Mouse (Mus musculus) liver, embryonic 11.5 days (tissue): ENCODE data around the gene Col4a1. TPM values are rescaled to one million over a fixed set of nuclear protein-coding genes. Genes with fewer than 3 reads are reported as not detected.

Experiments
- ATAC-seq: fragments of 200-750 bp; cut with Nextera tagmentation; replicated peaks from 2 replicates; pipeline ENCODE4 v1.8.0; 2017; ENCODE audit warnings: moderate number of reproducible peaks, mild to moderate bottlenecking, moderate TSS enrichment, moderate library complexity; ENCODE audit not compliant: low FRiP score
- DNase-seq: peaks from one replicate; pipeline ENCODE4 v3.0.0-alpha.2; 2017; ENCODE audit warnings: low spot score
- H3K27ac ChIP-seq: fragments of 300-500 bp; sonication (generic); 2 replicates; pipeline ENCODE4 v1.5.1; 2014; ENCODE audit warnings: mild to moderate bottlenecking, low read depth, low read length, control low read depth
- H3K27me3 ChIP-seq: fragments of 300-500 bp; sonication (generic); replicated peaks from 2 replicates; pipeline ENCODE4 v1.6.1; 2014; ENCODE audit warnings: low read length, mixed read lengths; ENCODE audit not compliant: control insufficient read depth, insufficient read depth
- H3K36me3 ChIP-seq: fragments of 300-500 bp; sonication (generic); 2 replicates; pipeline ENCODE4 v1.6.1; 2014; ENCODE audit warnings: mild to moderate bottlenecking, low read length, moderate library complexity, mixed read lengths; ENCODE audit not compliant: control insufficient read depth, insufficient read depth
- H3K4me1 ChIP-seq: fragments of 300-500 bp; sonication (generic); replicated peaks from 2 replicates; pipeline ENCODE4 v1.6.1; 2014; ENCODE audit warnings: low read length, mixed read lengths; ENCODE audit not compliant: control insufficient read depth, insufficient read depth
- H3K4me2 ChIP-seq: fragments of 300-500 bp; sonication (generic); 2 replicates; pipeline ENCODE4 v1.6.1; 2014; ENCODE audit warnings: mild to moderate bottlenecking, control low read depth, moderate library complexity
- H3K4me3 ChIP-seq: fragments of 300-500 bp; sonication (generic); 2 replicates; pipeline ENCODE4 v1.5.1; 2014; ENCODE audit warnings: low read depth, low read length, control low read depth
- H3K9ac ChIP-seq: fragments of 300-500 bp; sonication (generic); 2 replicates; pipeline ENCODE4 v1.6.1; 2014; ENCODE audit warnings: low read depth, low read length, control low read depth
- H3K9me3 ChIP-seq: fragments of 300-500 bp; sonication (generic); 2 replicates; pipeline ENCODE4 v1.6.1; 2016; ENCODE audit warnings: low read length, inconsistent platforms, mixed read lengths; ENCODE audit not compliant: control insufficient read depth
- WGBS: fragments of 180-500 bp; shearing (Covaris S2); extraction: QIAGEN DNeasy Blood & Tissue Kit; methylation state at CpG from one replicate; pipeline ENCODE4 v1.1.7; 2014; 5-methylcytosine and 5-hydroxymethylcytosine counted together
- polyA plus RNA-seq: library from polyadenylated mRNA; unstranded; fragments of >200 nt; fragmentation: Nextera tagmentation; extraction: Ambion mirVana; gene quantifications from 2 replicates; pipeline ENCODE4 v1.2.1, GENCODE M21; 2014

Gene Col4a1
- polyA plus RNA-seq, 1 experiment from 2014 or later, result 40.8 TPM

DNA sequence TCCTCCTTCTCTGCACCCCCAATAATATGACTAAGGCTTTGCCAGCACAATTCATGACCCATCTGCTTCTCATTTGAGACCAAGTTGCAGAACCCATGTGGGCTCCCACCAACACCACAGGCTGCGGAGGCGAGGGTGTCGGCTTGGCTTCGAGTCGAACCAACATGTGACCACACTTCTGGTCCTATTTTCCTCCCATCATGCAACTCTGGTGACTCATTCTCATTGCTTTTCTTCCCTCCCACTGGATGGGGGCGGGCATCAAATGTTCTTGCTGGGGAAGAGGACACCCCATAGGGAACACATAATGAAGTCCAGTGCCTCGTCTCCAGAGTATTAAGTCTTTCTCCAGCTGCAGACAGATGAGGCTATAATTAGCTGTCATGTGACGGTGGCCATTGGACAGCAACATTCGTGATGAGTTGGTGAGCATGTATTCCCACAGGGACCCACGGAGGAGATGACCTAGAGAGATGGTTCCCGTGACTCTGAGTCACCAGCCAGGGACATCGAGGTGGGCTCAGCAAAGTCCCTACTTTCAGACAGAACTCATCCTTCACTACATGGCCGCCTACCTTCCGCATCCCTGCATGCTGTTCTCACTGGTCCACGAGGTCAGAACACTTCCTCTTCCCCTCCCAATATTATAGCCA is 39.0 kb downstream of the Col4a1 start:
- Histone ChIP-seq H3K36me3 (no peaks in the 10 kb centered on the region), H3K9ac (no peak overlapping the region), H3K27ac (no peak overlapping the region), H3K9me3 (no peaks in the 10 kb centered on the region), H3K27me3 (no peaks in the 10 kb centered on the region), H3K4me1 (peaks cover 4% of the 10 kb centered on the region; the same call in 1 of the 2 replicates), H3K4me2 (no peak overlapping the region), H3K4me3 (no peak overlapping the region)
- DNase-seq, result no peak
- WGBS, result 80% methylated on average over 15 of the region's 15 CpGs
- ATAC-seq, result no peak

DNA sequence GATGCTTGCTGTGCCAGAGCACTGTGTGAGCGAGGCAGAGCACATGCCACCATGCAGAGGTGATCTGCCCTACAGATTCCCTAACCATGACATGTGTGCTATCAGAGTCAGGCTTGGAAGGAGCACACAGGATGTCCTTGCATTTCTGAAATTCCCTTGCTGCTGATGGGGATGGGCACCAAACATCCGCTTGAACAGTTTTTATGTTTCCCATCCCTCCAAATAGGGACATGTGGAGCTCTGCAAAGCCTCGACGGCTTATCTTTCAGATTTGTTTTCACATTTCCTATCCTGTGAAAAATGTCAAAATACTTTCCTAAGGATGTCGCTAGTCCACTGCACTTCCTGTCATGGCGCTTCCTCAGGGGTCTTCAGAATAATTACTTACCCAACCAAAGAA is 40.4 kb downstream of the Col4a1 start:
- H3K27me3 ChIP-seq, result no peaks in the 10 kb centered on the region
- H3K27ac ChIP-seq, result no peak overlapping the region; the same call in 1 of the 2 replicates
- no peaks in the 10 kb centered on the region; the same call in 1 of the 2 replicates for H3K4me1 ChIP-seq
- no peak overlapping the region for H3K9ac ChIP-seq
- no peak for DNase-seq
- 48% methylated on average over 6 of the region's 6 CpGs for WGBS
- no peak overlapping the region for H3K4me3 ChIP-seq
- no peak overlapping the region for H3K4me2 ChIP-seq
- no peaks in the 10 kb centered on the region for H3K9me3 ChIP-seq
- H3K36me3 ChIP-seq, result no peaks in the 10 kb centered on the region
- no peak for ATAC-seq

DNA sequence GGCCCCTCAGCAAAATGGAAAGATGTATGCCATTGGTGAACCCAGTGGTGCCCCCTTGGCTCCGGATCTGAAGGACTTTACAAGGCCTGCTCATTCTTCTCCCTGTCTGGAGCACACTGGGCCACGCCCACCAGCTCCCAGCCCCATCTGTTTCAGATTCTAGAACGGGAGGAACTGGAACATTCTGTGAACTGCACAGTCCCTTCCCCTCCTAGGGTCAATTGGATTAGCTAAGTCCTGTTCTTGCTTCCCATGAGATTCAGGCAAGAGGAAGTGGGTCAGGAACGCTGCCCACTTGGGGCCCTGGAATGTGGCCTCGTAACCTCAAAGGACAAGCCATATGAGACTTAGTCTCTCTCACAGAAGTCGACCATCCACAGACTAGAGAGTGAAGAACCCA is 41.8 kb downstream of the Col4a1 start:
- no peak overlapping the region for H3K4me2 ChIP-seq
- no peak overlapping the region for H3K27ac ChIP-seq
- H3K9me3 ChIP-seq, result no peaks in the 10 kb centered on the region
- H3K4me3 ChIP-seq, result no peak overlapping the region
- ATAC-seq (no peak), DNase-seq (no peak)
- H3K36me3 ChIP-seq, result no peaks in the 10 kb centered on the region
- no peak overlapping the region for H3K9ac ChIP-seq
- H3K27me3 ChIP-seq, result no peaks in the 10 kb centered on the region
- 53% methylated on average over 6 of the region's 6 CpGs for WGBS
- H3K4me1 ChIP-seq, result no peaks in the 10 kb centered on the region; the same call in 1 of the 2 replicates

DNA sequence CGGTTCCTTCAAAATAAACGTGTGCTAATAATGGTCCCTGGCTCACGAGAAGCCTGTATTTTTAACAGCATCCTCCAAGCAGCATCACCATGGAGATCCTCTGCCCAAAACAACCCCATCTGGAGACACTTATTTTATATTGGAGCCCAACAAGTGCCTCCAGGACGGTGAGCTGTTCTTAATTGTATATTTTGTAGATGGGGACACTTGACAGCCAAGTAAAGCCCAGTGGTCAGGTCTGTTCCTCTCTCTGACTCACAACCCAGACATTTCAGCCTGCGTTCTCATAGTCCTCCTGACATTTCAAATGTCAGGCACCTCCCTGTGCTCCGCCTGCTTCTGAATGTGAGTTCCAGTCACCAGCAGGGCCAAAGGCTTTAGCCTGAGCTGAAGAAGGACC is 43.9 kb downstream of the Col4a1 start:
- H3K9ac ChIP-seq, result no peak overlapping the region
- ATAC-seq (no peak), DNase-seq (no peak)
- H3K9me3 ChIP-seq, result no peaks in the 10 kb centered on the region
- H3K27ac ChIP-seq, result no peak overlapping the region
- WGBS, result 74% methylated on average over 6 of the region's 6 CpGs
- H3K27me3 ChIP-seq, result no peaks in the 10 kb centered on the region
- H3K4me2 ChIP-seq, result no peak overlapping the region
- no peaks in the 10 kb centered on the region for H3K36me3 ChIP-seq
- H3K4me3 ChIP-seq, result no peak overlapping the region
- H3K4me1 ChIP-seq, result peaks cover 3% of the 10 kb centered on the region; the same call in 1 of the 2 replicates

GRCm38 (mm10) chr8:11266471-11266870 is 46.2 kb downstream of the Col4a1 start:
- Histone ChIP-seq H3K36me3 (no peaks in the 10 kb centered on the region), H3K9ac (no peak overlapping the region), H3K4me3 (no peak overlapping the region), H3K4me2 (no peak overlapping the region), H3K4me1 (peaks cover 3% of the 10 kb centered on the region; the same call in 1 of the 2 replicates), H3K27me3 (no peaks in the 10 kb centered on the region), H3K27ac (no peak overlapping the region), H3K9me3 (no peaks in the 10 kb centered on the region)
- DNase-seq (no peak), ATAC-seq (no peak)
- WGBS, result 78% methylated on average over 2 of the region's 2 CpGs

DNA sequence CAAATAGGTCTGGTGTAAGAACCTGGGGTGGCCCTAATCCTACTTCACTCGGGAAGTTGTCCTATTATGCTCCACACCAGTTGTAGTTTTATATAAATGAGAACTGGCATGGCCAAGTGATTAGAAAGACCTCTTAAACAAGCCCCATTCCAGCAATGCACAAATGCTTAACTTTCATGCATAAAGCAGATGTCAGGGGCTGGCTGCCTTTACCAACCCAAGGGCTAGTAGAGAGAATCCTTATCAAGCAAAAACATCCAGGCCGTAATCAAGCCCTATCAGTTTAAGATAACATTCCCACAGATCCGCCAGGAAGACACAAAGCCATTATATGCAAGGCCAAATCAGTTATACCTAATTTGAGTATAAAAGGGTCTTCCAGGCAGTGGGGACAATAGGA is 46.7 kb downstream of the Col4a1 start:
- Histone ChIP-seq H3K9ac (no peak overlapping the region), H3K36me3 (no peaks in the 10 kb centered on the region), H3K9me3 (no peaks in the 10 kb centered on the region), H3K4me1 (peaks cover 3% of the 10 kb centered on the region; the same call in 1 of the 2 replicates), H3K27me3 (no peaks in the 10 kb centered on the region), H3K4me3 (no peak overlapping the region), H3K4me2 (no peak overlapping the region), H3K27ac (no peak overlapping the region)
- DNase-seq (no peak), ATAC-seq (no peak)
- WGBS, result 57% methylated on average over 3 of the region's 3 CpGs

GRCm38 (mm10) chr8:11263848-11264247 is 48.8 kb downstream of the Col4a1 start:
- Histone ChIP-seq H3K4me3 (no peak overlapping the region), H3K4me1 (peaks cover 16% of the 10 kb centered on the region), H3K27me3 (no peaks in the 10 kb centered on the region), H3K9me3 (no peaks in the 10 kb centered on the region), H3K9ac (no peak overlapping the region), H3K27ac (no peak overlapping the region), H3K4me2 (no peak overlapping the region), H3K36me3 (no peaks in the 10 kb centered on the region)
- DNase-seq (no peak), ATAC-seq (no peak)
- WGBS, result 82% methylated on average over 6 of the region's 6 CpGs

- H3K4me3 ChIP-seq, result no peak overlapping the region
- no peak overlapping the region for H3K27ac ChIP-seq
- H3K9me3 ChIP-seq, result no peaks in the 10 kb centered on the region
- WGBS, result 72% methylated on average over 15 of the region's 15 CpGs
- ATAC-seq (no peak), DNase-seq (no peak)
- no peaks in the 10 kb centered on the region for H3K27me3 ChIP-seq
- H3K4me2 ChIP-seq, result no peak overlapping the region
- no peaks in the 10 kb centered on the region for H3K36me3 ChIP-seq
- no peak overlapping the region for H3K9ac ChIP-seq
- peaks cover 16% of the 10 kb centered on the region for H3K4me1 ChIP-seq
Measured at GRCm38 (mm10) chr8:11262031-11262735, 50.4 kb downstream of the Col4a1 start.
